In genomic region chr3:15426447-15426846, GRCm38 (mm10) we compare ENCODE assay signal across 15 mouse cellular contexts. TPM values are rescaled to one million over a fixed set of nuclear protein-coding genes. Genes with fewer than 3 reads are reported as not detected.
"Had no signal": no experiment of that assay in that cellular context is flagged by ENCODE, and none has a peak within 500 bp of the region (broad histone marks: within the 10 kb centered on the region; RNA-seq: fewer than 3 reads in every experiment).

Gene Sirpb1a, minus strand, starts transcription at chr3:15426520.

RNA-seq across cellular contexts. Expression of gene Sirpb1a, which starts in this region (rescaled TPM):
- total RNA-seq: midbrain, postnatal 0 days had no signal
- polyA plus RNA-seq: liver, embryonic 12.5 days; liver, embryonic 14.5 days; liver, embryonic 16.5 days; lung, embryonic 14.5 days; midbrain, embryonic 11.5 days; midbrain, embryonic 13.5 days; midbrain, embryonic 15.5 days; midbrain, postnatal 0 days; myocyte; neural tube, embryonic 11.5 days; neural tube, embryonic 13.5 days; neural tube, embryonic 15.5 days; stomach, embryonic 14.5 days; stomach, embryonic 16.5 days; thymus, postnatal 0 days had no signal
